Mouse (Mus musculus) testis, adult 2 months (tissue): ENCODE data around the gene Fam92b.

ENCODE experiments used
- CTCF ChIP-seq: fragments of 200-500 bp; IDR thresholded peaks from 2 replicates; pipeline ENCODE4 v1.5.1; 2012; ENCODE audit warnings: low read depth, mild to moderate bottlenecking, inconsistent platforms, low read length, moderate library complexity; ENCODE audit not compliant: control insufficient read depth, insufficient read depth, insufficient replicate concordance
- POLR2A ChIP-seq: fragments of 200-500 bp; IDR thresholded peaks from 2 replicates; pipeline ENCODE4 v1.6.1; 2012; ENCODE audit warnings: low read depth, mild to moderate bottlenecking, inconsistent platforms, low read length, moderate library complexity; ENCODE audit not compliant: control insufficient read depth

DNA sequence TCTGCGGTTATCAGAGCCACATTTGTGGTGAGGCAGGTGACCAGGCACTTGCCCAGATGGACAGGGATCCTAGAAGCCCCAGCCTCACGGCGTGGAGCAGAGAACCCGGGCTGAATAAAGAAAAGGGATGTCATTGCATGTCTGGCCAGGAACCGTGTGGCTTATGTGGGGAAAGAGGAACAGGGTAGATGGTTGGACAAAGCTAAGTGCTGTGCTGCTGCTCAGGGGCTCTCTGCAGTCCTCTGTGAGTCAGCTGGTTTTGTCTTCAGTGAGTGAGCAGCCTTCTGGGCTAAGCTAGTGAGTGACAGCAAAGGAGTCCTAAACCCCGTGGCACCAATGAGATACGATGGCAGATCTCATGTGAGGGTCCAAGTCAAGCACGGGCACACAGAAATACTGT, 46.1 kb downstream of the Fam92b start:
- TF ChIP-seq CTCF: no peak
- TF ChIP-seq POLR2A: no peak
